Mouse (Mus musculus): ENCODE results near the gene Olfr1331.

- no peak for TF ChIP-seq POLR2A (IDR thresholded peaks at IDR 0.05; ENCODE audit: borderline replicate concordance, low read depth, low read length)
- no peak for TF ChIP-seq CTCF (IDR thresholded peaks at IDR 0.05; ENCODE audit: low read depth, low read length)
These were observed 23.8 kb downstream of the Olfr1331 start, which contains the start of gene Olfr1330 for GRCm38 (mm10) chr4:118888297-118888696.
